Mouse (Mus musculus): ENCODE measurements at regions not wholly inside any gene's neighbourhood (a gene's known extent, or its start where the extent isn't known, plus 50 kb on each side); places are given as distances from the start of the nearest gene placed in this dataset.

- DNase-seq = peak; percentile 82
These were observed 61.0 kb downstream of the Ccng2 start for GRCm38 (mm10) chr5:93328059-93328458.

- no peak for DNase-seq
These were observed 63.8 kb downstream of the Ccng2 start for GRCm38 (mm10) chr5:93330851-93331250.

- no peak for DNase-seq
These were observed 86.0 kb downstream of the Ccng2 start for GRCm38 (mm10) chr5:93353101-93353500.
